ENCODE assay signal across 12 mouse cellular contexts in genomic region chr11:106962310-106962709, GRCm38 (mm10). TPM values are rescaled to one million over a fixed set of nuclear protein-coding genes. Genes with fewer than 3 reads are reported as not detected.
DNase-seq lines count a peak whose midpoint lies in the region; ATAC-seq and TF ChIP-seq lines count a peak whose summit lies in the region.
"Had no signal": no experiment of that assay in that cellular context is flagged by ENCODE, and none has a peak within 500 bp of the region (broad histone marks: within the 10 kb centered on the region; RNA-seq: fewer than 3 reads in every experiment).

No protein-coding gene starts in this region.

- no peak for TF ChIP-seq CTCF in stomach, postnatal 0 days (IDR thresholded peaks at IDR 0.05; ENCODE audit: low read depth)

- no peak for TF ChIP-seq EP300 in stomach, postnatal 0 days (optimal IDR thresholded peaks at IDR 0.05)

- no peak for DNase-seq in stomach, postnatal 0 days (ENCODE audit: low spot score)
- DNase-seq in layer of hippocampus, adult 9-11 months, result no peak
- DNase-seq: cerebellum, adult 11 months; kidney, adult 11 months; midbrain, embryonic 14.5 days had no signal

- no peak overlapping the region for H3K4me2 ChIP-seq in intestine, embryonic 16.5 days (ENCODE audit: low read depth, low read length)
- H3K4me2 ChIP-seq in intestine, embryonic 15.5 days (replicated peaks), result no peak overlapping the region
- no peak overlapping the region for H3K4me2 ChIP-seq in stomach, embryonic 16.5 days (ENCODE audit: low read depth, low read length)
- no peak overlapping the region for H3K4me2 ChIP-seq in stomach, postnatal 0 days (replicated peaks; ENCODE audit: low read depth)
- H3K4me2 ChIP-seq in midbrain, embryonic 13.5 days (replicated peaks), result no peak overlapping the region
- H3K4me2 ChIP-seq: forebrain, embryonic 12.5 days had no signal

- H3K79me2 ChIP-seq in macrophage (ENCODE audit: inconsistent target), result no peaks in the 10 kb centered on the region

- H3K9ac ChIP-seq in intestine, embryonic 16.5 days (ENCODE audit: low read depth, low read length), result no peak overlapping the region
- H3K9ac ChIP-seq in intestine, embryonic 15.5 days, result no peak overlapping the region
- H3K9ac ChIP-seq in stomach, embryonic 16.5 days (ENCODE audit: low read length), result no peak overlapping the region
- H3K9ac ChIP-seq in stomach, postnatal 0 days (ENCODE audit: low read length), result no peak overlapping the region
- no peak overlapping the region for H3K9ac ChIP-seq in midbrain, embryonic 13.5 days (replicated peaks)
- H3K9ac ChIP-seq: forebrain, embryonic 12.5 days had no signal

- no peaks in the 10 kb centered on the region for H3K27me3 ChIP-seq in intestine, embryonic 16.5 days (replicated peaks; ENCODE audit: control insufficient read depth, insufficient read depth, low read length)
- H3K27me3 ChIP-seq in intestine, embryonic 15.5 days (replicated peaks), result no peaks in the 10 kb centered on the region
- no peaks in the 10 kb centered on the region for H3K27me3 ChIP-seq in stomach, embryonic 16.5 days (ENCODE audit: control insufficient read depth, insufficient read depth, low read length)
- no peaks in the 10 kb centered on the region for H3K27me3 ChIP-seq in stomach, postnatal 0 days (ENCODE audit: control insufficient read depth, insufficient read depth, low read length)
- no peaks in the 10 kb centered on the region for H3K27me3 ChIP-seq in midbrain, embryonic 13.5 days
- H3K27me3 ChIP-seq: forebrain, embryonic 12.5 days had no signal

- no peak overlapping the region for H3K4me3 ChIP-seq in intestine, embryonic 16.5 days (ENCODE audit: low read length)
- H3K4me3 ChIP-seq in intestine, embryonic 15.5 days (replicated peaks), result no peak overlapping the region
- no peak overlapping the region for H3K4me3 ChIP-seq in stomach, embryonic 16.5 days (replicated peaks; ENCODE audit: low read length)
- no peak overlapping the region for H3K4me3 ChIP-seq in stomach, postnatal 0 days (ENCODE audit: low read depth, low read length)
- H3K4me3 ChIP-seq in macrophage (ENCODE audit: inconsistent target), result no peak overlapping the region
- H3K4me3 ChIP-seq in midbrain, embryonic 13.5 days (replicated peaks), result no peak overlapping the region
- H3K4me3 ChIP-seq: forebrain, embryonic 12.5 days had no signal

- H3K36me3 ChIP-seq in intestine, embryonic 16.5 days (ENCODE audit: control insufficient read depth, insufficient read depth, low read length), result no peaks in the 10 kb centered on the region
- H3K36me3 ChIP-seq in intestine, embryonic 15.5 days, result no peaks in the 10 kb centered on the region
- no peaks in the 10 kb centered on the region for H3K36me3 ChIP-seq in stomach, embryonic 16.5 days (ENCODE audit: control insufficient read depth, insufficient read depth, low read length)
- no peaks in the 10 kb centered on the region for H3K36me3 ChIP-seq in stomach, postnatal 0 days (ENCODE audit: control insufficient read depth, insufficient read depth, low read length)
- H3K36me3 ChIP-seq in macrophage (ENCODE audit: inconsistent target), result no peaks in the 10 kb centered on the region
- H3K36me3 ChIP-seq in midbrain, embryonic 13.5 days, result no peaks in the 10 kb centered on the region
- H3K36me3 ChIP-seq: forebrain, embryonic 12.5 days had no signal

- H3K4me1 ChIP-seq in intestine, embryonic 16.5 days (ENCODE audit: control insufficient read depth, insufficient read depth, low read length), result peaks cover 10% of the 10 kb centered on the region; the same call in 1 of the 2 replicates
- H3K4me1 ChIP-seq in intestine, embryonic 15.5 days (replicated peaks), result peaks cover 14% of the 10 kb centered on the region
- H3K4me1 ChIP-seq in stomach, embryonic 16.5 days (ENCODE audit: control insufficient read depth, insufficient read depth, low read length), result peaks cover 9% of the 10 kb centered on the region
- H3K4me1 ChIP-seq in stomach, postnatal 0 days (replicated peaks; ENCODE audit: control insufficient read depth, insufficient read depth), result no peaks in the 10 kb centered on the region
- no peaks in the 10 kb centered on the region for H3K4me1 ChIP-seq in midbrain, embryonic 13.5 days (replicated peaks)
- H3K4me1 ChIP-seq: forebrain, embryonic 12.5 days had no signal

- WGBS in intestine, embryonic 16.5 days, result 79% methylated on average over 9 of the region's 9 CpGs
- WGBS in intestine, embryonic 15.5 days, result 78% methylated on average over 9 of the region's 9 CpGs
- WGBS in stomach, embryonic 16.5 days, result 78% methylated on average over 9 of the region's 9 CpGs
- 75% methylated on average over 9 of the region's 9 CpGs for WGBS in stomach, postnatal 0 days
- WGBS in macrophage (ENCODE audit: missing documents), result 71% methylated on average over 7 of the region's 9 CpGs
- 89% methylated on average over 9 of the region's 9 CpGs for WGBS in midbrain, embryonic 13.5 days

- H3K27ac ChIP-seq in intestine, embryonic 16.5 days (ENCODE audit: low read length), result peak overlapping the region; percentile 68; the same call in 1 of the 2 replicates
- no peak overlapping the region for H3K27ac ChIP-seq in intestine, embryonic 15.5 days
- H3K27ac ChIP-seq in stomach, embryonic 16.5 days (ENCODE audit: low read length), result 0 out of 2 replicates have a peak overlapping the region, but pooled peaks have one; percentile 31
- no peak overlapping the region for H3K27ac ChIP-seq in stomach, postnatal 0 days (replicated peaks)
- peak overlapping the region; percentile 52; the same call in 1 of the 2 replicates for H3K27ac ChIP-seq in macrophage
- no peak overlapping the region for H3K27ac ChIP-seq in midbrain, embryonic 13.5 days
- H3K27ac ChIP-seq: forebrain, embryonic 12.5 days had no signal

- no peak for ATAC-seq in intestine, embryonic 16.5 days
- no peak for ATAC-seq in intestine, embryonic 15.5 days
- no peak for ATAC-seq in stomach, embryonic 16.5 days (ENCODE audit: insufficient read depth, low FRiP score)
- no peak for ATAC-seq in stomach, postnatal 0 days (ENCODE audit: low FRiP score, low TSS enrichment)
- ATAC-seq in activated CD4-positive, CD25-positive, alpha-beta regulatory T cell, adult 4 months, result peak; percentile 21
- no peak for ATAC-seq in midbrain, embryonic 13.5 days

- 0 out of 2 replicates have a peak, but pooled peaks cover 2% of the 10 kb centered on the region for H3K9me3 ChIP-seq in intestine, embryonic 16.5 days (ENCODE audit: control insufficient read depth, low read length)
- H3K9me3 ChIP-seq in intestine, embryonic 15.5 days, result no peaks in the 10 kb centered on the region
- H3K9me3 ChIP-seq in stomach, embryonic 16.5 days (replicated peaks; ENCODE audit: control insufficient read depth, low read length), result no peaks in the 10 kb centered on the region
- H3K9me3 ChIP-seq in stomach, postnatal 0 days (ENCODE audit: control insufficient read depth, low read length), result no peaks in the 10 kb centered on the region
- no peaks in the 10 kb centered on the region for H3K9me3 ChIP-seq in midbrain, embryonic 13.5 days
- H3K9me3 ChIP-seq: forebrain, embryonic 12.5 days had no signal

RNA-seq across cellular contexts. Expression of gene Kpna2, which starts 37.0 kb away (rescaled TPM):
- polyA plus RNA-seq in intestine, embryonic 16.5 days (2015; fragmentation: Nextera tagmentation; extraction: Ambion mirVana), result 318 and 375 TPM in 2 replicates
- polyA plus RNA-seq in intestine, embryonic 15.5 days (2015; fragmentation: Nextera tagmentation; extraction: Ambion mirVana), result 357 and 384 TPM in 2 replicates
- 297 and 327 TPM in 2 replicates for polyA plus RNA-seq in stomach, embryonic 16.5 days (2015; fragmentation: Nextera tagmentation; extraction: Ambion mirVana)
- polyA plus RNA-seq in stomach, postnatal 0 days (2015; fragmentation: Nextera tagmentation; extraction: Ambion mirVana), result 146 and 158 TPM in 2 replicates
- polyA plus RNA-seq in activated CD4-positive, CD25-positive, alpha-beta regulatory T cell, adult 4 months (2017; shearing (Covaris generic)), result 100 to 1,000 TPM; 202 to 218 TPM
- 10 to 100 TPM in 25 of 26 experiments, 1 to 10 TPM in 1; 9.1 to 35.4 (median 18.8) TPM for total RNA-seq in macrophage (2018; cell fraction: chromatin; rRNA removed)
- total RNA-seq in macrophage (2018; cell fraction: cytosol; rRNA removed), result 10 to 100 TPM; 25.5 to 44.3 (median 37.9) TPM
- 10 to 100 TPM in 24 of 26 experiments, 1 to 10 TPM in 2; 8.6 to 53.7 (median 19.9) TPM for total RNA-seq in macrophage (2018; cell fraction: nucleus; rRNA removed)
- 36.6 to 71.0 TPM (median 57.2 TPM) in 3 replicates for polyA plus RNA-seq in macrophage (2018)
- 288 and 305 TPM in 2 replicates for polyA plus RNA-seq in midbrain, embryonic 13.5 days (2015; fragmentation: Nextera tagmentation; extraction: Ambion mirVana)

RNA-seq across cellular contexts. Expression of gene Smurf2, which starts 41.8 kb away (rescaled TPM):
- 8.7 and 9.4 TPM in 2 replicates for polyA plus RNA-seq in intestine, embryonic 16.5 days (2015; fragmentation: Nextera tagmentation; extraction: Ambion mirVana)
- polyA plus RNA-seq in intestine, embryonic 15.5 days (2015; fragmentation: Nextera tagmentation; extraction: Ambion mirVana), result 11.3 and 12.0 TPM in 2 replicates
- 11.4 and 14.2 TPM in 2 replicates for polyA plus RNA-seq in stomach, embryonic 16.5 days (2015; fragmentation: Nextera tagmentation; extraction: Ambion mirVana)
- 6.9 and 7.1 TPM in 2 replicates for polyA plus RNA-seq in stomach, postnatal 0 days (2015; fragmentation: Nextera tagmentation; extraction: Ambion mirVana)
- polyA plus RNA-seq in activated CD4-positive, CD25-positive, alpha-beta regulatory T cell, adult 4 months (2017; shearing (Covaris generic)), result 10 to 100 TPM; 16.4 to 18.0 TPM
- 10 to 100 TPM; 15.2 to 78.4 (median 39.8) TPM for total RNA-seq in macrophage (2018; cell fraction: chromatin; rRNA removed)
- 10 to 100 TPM; 11.3 to 26.4 (median 18.5) TPM for total RNA-seq in macrophage (2018; cell fraction: cytosol; rRNA removed)
- total RNA-seq in macrophage (2018; cell fraction: nucleus; rRNA removed), result 10 to 100 TPM; 12.2 to 53.7 (median 33.1) TPM
- polyA plus RNA-seq in macrophage (2018), result 13.7 to 17.8 TPM (median 15.9 TPM) in 3 replicates
- 16.5 and 17.4 TPM in 2 replicates for polyA plus RNA-seq in midbrain, embryonic 13.5 days (2015; fragmentation: Nextera tagmentation; extraction: Ambion mirVana)

Comparison
In these comparisons a context has a peak if more than half of its experiments do, and no peak if none do; other contexts are left out.
1. H3K27ac ChIP-seq: peak in intestine, embryonic 16.5 days (single experiment), stomach, embryonic 16.5 days (single experiment) and macrophage (single experiment); none in intestine, embryonic 15.5 days (single experiment), stomach, postnatal 0 days (single experiment) and midbrain, embryonic 13.5 days (single experiment).